Mouse (Mus musculus): ENCODE results near the gene Tmprss13.

The Tmprss13 gene

DNA sequence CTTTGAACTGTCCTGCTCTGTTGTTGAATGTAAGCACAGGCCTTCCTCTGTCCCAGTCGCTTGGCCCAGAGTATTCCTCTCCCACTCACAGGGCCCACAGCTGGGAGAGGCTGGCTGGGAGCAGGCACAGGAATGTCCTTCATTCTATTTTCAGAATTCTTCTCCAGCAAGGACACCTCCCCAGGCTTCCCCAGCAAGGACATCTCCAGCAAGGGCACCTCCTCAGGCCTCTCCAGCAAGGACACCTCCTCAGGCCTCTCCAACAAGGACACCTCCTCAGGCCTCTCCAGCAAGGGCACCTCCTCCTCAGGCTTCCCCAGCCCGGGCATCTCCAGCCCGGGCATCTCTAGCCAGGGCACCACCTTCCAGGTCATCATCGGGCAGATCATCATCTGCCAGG, 9.4 kb downstream of the Tmprss13 start:
- DNase-seq (ENCODE audit: extremely low read depth, low read depth, low spot score) = no peak

DNA sequence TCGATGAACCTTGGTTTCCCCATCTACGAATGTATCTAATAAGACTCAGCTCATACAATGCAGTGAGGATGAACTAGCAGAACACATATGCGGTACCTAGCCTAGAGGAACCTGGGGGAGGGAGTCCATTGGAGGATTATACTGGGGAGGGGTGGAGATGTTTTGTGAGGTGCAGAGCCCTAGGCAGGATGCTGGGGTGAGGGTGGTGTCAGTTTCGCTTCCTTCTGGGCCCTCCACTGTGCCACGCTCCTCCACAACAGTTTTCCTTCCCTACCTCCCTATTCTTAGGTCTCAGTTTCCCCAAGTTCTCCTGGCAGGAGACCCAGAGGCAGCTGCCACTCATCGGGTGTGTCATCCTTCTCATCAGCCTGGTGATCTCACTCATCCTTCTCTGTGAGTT, 10.7 kb downstream of the Tmprss13 start:
- DNase-seq (ENCODE audit: extremely low read depth, low read depth, low spot score) = no peak

DNA sequence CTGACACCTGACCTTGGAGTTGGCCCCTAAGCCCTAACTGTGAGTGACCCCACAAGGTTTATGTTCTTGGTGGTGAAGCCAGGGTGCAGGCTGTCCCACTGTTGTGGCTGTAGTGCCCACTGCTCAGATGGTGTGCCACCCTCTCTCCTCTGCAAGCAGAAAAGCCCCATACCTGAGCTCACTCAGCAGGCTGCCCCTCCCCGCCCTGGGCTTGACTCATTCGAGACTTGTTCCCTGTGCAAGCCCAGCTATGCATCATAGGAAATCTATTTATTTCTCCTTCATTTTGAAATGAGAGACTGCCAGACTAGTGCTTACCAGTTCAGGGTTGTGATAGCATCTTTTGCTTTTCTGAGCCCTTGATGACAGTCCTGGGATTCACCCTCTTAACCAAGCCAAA, 18.5 kb downstream of the Tmprss13 start:
- no peak for DNase-seq (ENCODE audit: extremely low read depth, low read depth, low spot score)

DNA sequence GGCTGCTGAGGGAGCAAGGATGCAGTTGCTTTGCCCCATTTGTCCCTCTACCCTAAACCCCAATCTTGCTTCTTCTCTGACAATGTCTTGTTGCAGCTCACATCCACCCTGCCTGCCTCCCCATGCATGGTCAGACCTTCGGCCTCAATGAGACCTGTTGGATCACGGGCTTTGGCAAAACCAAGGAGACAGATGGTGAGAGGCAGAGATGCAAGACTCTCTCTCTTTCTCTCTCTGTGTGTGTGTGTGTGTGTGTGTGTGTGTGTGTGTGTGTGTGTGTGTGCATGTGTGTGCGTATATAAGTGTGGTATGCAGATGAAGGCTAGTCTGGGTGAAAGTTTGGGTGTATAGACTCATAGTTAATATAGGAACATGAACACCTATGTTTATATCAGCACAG, 24.2 kb downstream of the Tmprss13 start:
- DNase-seq (ENCODE audit: extremely low read depth, low read depth, low spot score) = no peak

DNA sequence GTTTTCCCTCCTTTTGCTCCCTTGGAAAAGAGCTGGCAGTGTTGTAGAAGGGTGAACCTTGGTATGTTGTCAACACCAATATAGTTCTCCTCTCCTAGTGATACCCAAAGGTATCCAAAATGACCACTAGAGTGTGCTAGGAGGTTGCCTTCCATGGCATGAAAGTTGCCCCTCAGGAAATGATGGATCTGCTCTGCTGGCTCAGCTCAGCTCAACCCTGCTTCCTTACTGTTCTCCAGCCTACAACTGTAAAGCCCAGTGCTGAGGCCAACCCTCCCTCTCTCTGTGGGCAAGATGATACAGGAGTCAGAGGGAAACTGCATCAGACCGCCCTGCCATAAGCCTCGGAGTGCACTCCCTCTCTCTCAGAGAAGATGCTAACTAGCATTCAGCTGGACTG, 26.6 kb downstream of the Tmprss13 start:
- no peak for DNase-seq (ENCODE audit: extremely low read depth, low read depth, low spot score)

- no peak for DNase-seq (ENCODE audit: extremely low read depth, low read depth, low spot score)
Measured at GRCm38 (mm10) chr9:45346276-45346675, 27.4 kb downstream of the Tmprss13 start.

DNA sequence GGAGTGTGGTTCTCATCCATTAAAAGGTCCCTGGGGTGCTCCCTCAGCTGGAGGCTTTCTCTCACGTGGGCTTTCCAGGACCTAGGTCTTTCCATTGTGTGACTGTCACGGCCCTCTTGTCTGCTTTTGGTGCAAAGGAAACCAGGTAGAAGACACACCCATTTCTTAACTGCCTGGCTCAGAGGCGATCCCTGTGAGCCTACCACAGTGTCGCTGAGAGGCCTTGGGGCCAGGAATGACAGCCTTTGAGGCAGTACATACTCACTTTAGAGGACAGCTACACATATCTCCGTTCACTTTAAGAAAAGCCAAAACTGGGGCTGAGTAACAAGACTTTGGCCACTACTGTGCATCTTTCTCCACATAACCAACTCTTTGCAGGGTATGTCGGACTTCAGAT, 29.7 kb downstream of the Tmprss13 start:
- DNase-seq (ENCODE audit: extremely low read depth, low read depth, low spot score) = no peak

- DNase-seq (ENCODE audit: extremely low read depth, low read depth, low spot score) = no peak
Measured at GRCm38 (mm10) chr9:45349181-45349580, 30.3 kb downstream of the Tmprss13 start.

DNA sequence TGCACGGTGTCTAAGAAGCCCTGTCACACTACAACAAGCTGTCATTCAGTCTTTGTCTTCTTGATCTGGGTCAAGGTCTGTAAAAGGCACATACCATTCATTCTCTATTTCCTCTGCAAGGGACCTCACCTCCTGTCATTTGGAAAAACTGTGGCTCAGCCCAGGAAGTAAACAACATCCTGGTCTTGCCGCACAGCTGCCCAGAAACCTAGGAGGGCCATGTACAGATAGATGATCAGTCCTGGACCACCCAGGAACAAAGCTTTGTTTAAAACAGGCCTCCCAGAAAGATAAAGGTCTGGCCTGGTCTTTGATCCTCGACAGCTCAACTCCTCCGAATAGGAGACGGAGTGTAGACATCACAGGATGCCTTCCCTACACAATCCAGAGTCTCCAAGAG, 31.0 kb downstream of the Tmprss13 start:
- no peak for DNase-seq (ENCODE audit: extremely low read depth, low read depth, low spot score)

DNA sequence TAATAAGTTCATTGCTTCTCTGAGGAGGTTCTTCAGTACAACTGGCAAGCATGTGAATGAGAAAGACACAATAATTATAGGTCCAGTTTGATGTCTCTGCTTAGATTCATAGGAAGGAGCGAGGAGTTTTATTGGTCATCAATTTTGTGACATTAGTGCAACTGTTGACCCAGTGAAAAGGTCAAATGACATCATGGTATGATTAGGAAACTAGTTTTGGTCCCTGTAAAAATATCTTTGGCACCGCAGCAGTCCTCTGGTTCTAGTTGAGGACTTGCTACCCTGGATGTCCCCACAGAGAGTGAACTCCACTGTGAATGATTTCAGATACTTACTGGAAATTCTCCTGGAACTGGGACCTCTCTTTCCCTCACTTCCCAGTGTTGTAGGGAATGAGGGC, 36.3 kb downstream of the Tmprss13 start:
- no peak for DNase-seq (ENCODE audit: extremely low read depth, low read depth, low spot score)

DNA sequence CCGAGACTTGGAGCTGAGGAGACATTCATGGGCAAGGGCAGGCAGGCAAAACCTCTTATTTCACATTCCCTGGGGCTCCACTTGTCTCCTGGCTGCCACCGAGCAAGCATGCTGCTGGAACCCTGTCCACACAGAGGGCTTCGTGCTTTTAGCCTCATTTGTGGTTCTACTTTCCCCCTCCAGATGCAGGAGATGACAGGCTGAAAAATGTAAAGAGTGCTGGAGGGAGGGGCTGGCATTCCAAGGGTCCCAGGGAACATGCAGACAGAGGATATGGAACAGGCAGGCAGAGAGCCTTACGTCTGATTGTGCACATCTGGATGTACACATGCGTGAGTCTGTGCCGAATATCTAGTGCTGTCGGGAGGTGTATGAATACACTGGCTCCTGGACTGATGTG, 39.5 kb downstream of the Tmprss13 start:
- DNase-seq (ENCODE audit: extremely low read depth, low read depth, low spot score) = no peak

DNA sequence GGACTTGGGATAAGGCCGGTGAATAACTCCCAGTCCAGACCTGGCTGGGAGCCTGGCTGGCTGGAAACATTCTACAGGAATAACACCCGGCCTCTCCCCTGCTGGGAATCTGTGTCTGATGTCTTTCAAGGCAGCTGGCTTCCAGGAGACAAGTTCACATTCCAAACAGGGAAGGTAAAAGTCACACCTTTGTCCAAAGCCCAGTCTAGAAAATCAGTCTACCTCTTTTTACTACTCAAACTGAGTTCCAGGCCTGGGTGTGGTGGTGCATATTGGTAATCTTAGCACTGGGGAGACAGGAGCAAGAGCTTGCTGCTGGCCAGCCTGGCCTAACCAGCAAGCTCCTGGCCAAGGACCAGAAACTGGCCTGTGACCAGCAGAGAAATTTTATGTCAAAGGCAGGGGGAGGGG, 43.2 kb downstream of the Tmprss13 start:
- DNase-seq (ENCODE audit: extremely low read depth, low read depth, low spot score) = no peak

- no peak for DNase-seq (ENCODE audit: extremely low read depth, low read depth, low spot score)
Measured at GRCm38 (mm10) chr9:45363639-45364214, 44.8 kb downstream of the Tmprss13 start.

DNA sequence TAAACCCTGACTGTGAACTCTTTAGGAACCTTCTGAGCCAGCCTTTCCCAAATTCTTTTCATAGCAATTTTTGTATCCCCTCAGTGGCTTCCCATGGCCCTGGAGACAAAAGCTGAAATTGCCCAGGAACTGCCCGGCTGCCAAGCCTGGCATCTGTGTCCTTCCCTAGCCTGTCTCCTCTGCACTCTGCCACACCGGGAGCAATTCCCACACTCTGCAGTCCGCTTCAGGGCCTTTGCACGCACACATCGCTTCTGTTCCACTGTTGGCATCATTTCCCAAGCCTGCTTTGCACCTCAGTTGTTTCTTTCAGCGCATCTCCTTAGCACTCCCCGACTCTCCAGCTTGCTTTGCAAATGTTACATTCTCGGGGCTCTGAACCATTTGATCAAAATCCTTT, 48.8 kb downstream of the Tmprss13 start:
- no peak for DNase-seq (ENCODE audit: extremely low read depth, low read depth, low spot score)

- no peak for DNase-seq (ENCODE audit: extremely low read depth, low read depth, low spot score)
Measured at GRCm38 (mm10) chr9:45368341-45368901, 49.5 kb downstream of the Tmprss13 start.

DNA sequence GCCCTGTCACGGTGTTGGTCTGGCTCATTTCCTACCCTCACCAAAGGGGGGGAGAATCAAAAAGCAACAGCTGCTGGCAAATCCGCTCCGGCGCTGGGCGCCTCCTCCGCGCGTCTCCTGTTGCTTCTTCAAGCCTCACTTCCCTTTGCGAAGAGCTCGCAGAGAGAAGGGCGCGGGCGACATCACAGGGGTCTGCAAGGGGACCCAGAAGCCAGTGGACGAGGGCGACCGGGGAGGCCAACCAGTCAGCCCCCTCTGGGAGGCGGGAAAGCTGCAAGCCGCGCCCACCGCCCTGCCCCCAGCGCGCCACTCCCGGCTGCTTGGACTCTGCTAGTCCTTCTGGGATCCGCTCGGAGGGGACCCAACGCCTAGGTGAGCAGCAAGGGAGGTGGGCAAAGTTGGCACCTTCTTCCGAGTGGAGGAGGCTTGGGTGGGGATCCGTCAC, 51.2 kb downstream of the Tmprss13 start, which contains the start of gene Fxyd6:
TSS of gene Fxyd6 (plus strand) at position 69 of the 445 bp plus-strand sequence.
- DNase-seq (ENCODE audit: extremely low read depth, low read depth, low spot score) = no peak

DNA sequence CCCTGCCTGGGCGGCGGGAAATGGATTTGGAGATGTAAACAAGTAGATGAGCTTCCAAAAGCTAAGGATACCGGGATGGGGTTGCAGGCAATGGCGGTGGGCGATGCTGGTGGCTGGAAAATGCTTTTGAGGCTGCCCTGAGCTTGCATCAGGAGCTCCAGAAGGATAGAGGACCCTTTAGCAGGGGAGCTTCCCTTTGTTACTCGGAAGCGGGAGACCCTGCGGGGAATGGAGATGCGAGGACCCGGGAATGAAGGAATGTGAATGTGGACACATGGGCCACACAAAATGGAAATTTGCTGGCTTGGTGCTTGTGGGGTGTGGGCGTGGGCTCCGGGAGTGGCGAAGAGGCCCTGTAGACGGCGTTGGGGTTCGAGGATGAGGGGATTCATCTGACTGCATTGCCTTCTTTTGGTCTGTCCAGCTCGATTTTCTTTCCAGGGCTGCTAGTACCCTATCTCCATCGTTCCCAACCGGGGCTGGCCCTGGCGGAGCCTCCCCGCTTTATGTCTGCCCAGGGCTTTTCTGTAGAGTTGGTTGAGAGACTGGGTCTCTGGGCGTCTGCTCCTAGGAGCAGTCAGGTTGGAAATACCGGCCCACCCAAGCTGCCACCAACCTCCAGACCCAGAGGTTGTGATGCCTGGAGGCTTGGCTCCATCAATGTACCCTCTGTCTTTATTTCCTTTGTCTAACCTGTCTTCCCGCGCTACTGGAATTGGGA, 51.9 kb downstream of the Tmprss13 start:
- no peak for DNase-seq (ENCODE audit: extremely low read depth, low read depth, low spot score)

GRCm38 (mm10) chr9:45371337-45371707, 52.4 kb downstream of the Tmprss13 start:
- no peak for DNase-seq (ENCODE audit: extremely low read depth, low read depth, low spot score)

- DNase-seq (ENCODE audit: extremely low read depth, low read depth, low spot score) = no peak
Measured at GRCm38 (mm10) chr9:45373896-45374295, 55.0 kb downstream of the Tmprss13 start.

GRCm38 (mm10) chr9:45374988-45375502, 56.1 kb downstream of the Tmprss13 start:
- no peak for DNase-seq (ENCODE audit: extremely low read depth, low read depth, low spot score)

DNA sequence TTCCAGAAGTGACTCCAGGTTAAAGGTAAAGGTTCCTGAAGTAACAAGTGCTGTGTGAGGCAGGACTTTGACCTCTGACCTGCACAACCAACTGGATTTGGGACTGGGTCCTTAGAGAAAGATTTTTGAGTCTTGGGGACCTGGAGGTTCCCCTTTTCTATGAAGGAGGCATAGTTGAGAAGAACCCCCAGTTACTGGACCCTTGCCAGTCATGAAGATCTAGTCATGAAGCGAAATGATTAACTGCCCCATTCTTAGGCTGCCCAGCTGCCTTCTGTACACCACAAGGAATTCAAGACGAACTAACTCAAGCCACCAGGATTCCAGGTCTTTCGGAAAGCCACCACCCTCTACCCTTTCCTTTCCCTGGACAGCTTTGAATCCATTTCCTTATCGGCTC, 57.5 kb downstream of the Tmprss13 start:
- no peak for DNase-seq (ENCODE audit: extremely low read depth, low read depth, low spot score)

- no peak for DNase-seq (ENCODE audit: extremely low read depth, low read depth, low spot score)
Measured at GRCm38 (mm10) chr9:45376883-45377282, 58.0 kb downstream of the Tmprss13 start.

All from fat pad, adult 2 months (tissue).